Mouse (Mus musculus) hindbrain, postnatal 0 days (tissue): ENCODE measurements at regions not wholly inside any gene's neighbourhood (a gene's known extent, or its start where the extent isn't known, plus 50 kb on each side); places are given as distances from the start of the nearest gene placed in this dataset.
A peak's percentile ranks its signal among the peaks of the same experiment; 100 is the strongest.

Experiments used
- ATAC-seq: fragments of 200-750 bp; cut with Nextera tagmentation; 2 replicates; pipeline ENCODE4 v1.8.0; 2017; ENCODE audit warnings: mild to moderate bottlenecking, moderate TSS enrichment, moderate library complexity
- DNase-seq: peaks from one replicate; pipeline ENCODE4 v3.0.0-alpha.2; 2015; ENCODE audit warnings: low spot score
- H3K27ac ChIP-seq: fragments of 300-500 bp; sonication (generic); 2 replicates; pipeline ENCODE4 v1.5.1; 2014; ENCODE audit warnings: mild to moderate bottlenecking
- H3K27me3 ChIP-seq: fragments of 300-500 bp; sonication (generic); 2 replicates; pipeline ENCODE4 v1.6.1; 2014; ENCODE audit warnings: low read length, mixed read lengths; ENCODE audit not compliant: insufficient read depth
- H3K36me3 ChIP-seq: fragments of 300-500 bp; sonication (generic); 2 replicates; pipeline ENCODE4 v1.6.1; 2014; ENCODE audit warnings: low read length, mixed read lengths; ENCODE audit not compliant: insufficient read depth
- H3K4me1 ChIP-seq: fragments of 300-500 bp; sonication (generic); 2 replicates; pipeline ENCODE4 v1.6.1; 2014; ENCODE audit warnings: antibody characterized with exemption, low read length, mixed read lengths; ENCODE audit not compliant: insufficient read depth
- H3K4me2 ChIP-seq: fragments of 300-500 bp; sonication (generic); 2 replicates; pipeline ENCODE4 v1.6.1; 2014; ENCODE audit warnings: low read depth, mild to moderate bottlenecking, low read length, moderate library complexity, mixed read lengths
- H3K4me3 ChIP-seq: fragments of 300-500 bp; sonication (generic); 2 replicates; pipeline ENCODE4 v1.5.1; 2014; ENCODE audit warnings: low read length
- H3K9ac ChIP-seq: fragments of 300-500 bp; sonication (generic); replicated peaks from 2 replicates; pipeline ENCODE4 v1.6.1; 2014; ENCODE audit warnings: mild to moderate bottlenecking, low read length, moderate library complexity, mixed read lengths
- H3K9me3 ChIP-seq: fragments of 300-500 bp; sonication (generic); 2 replicates; pipeline ENCODE4 v1.6.1; 2016; ENCODE audit warnings: low read length, mixed read lengths
- CTCF ChIP-seq: IDR thresholded peaks from 2 replicates; pipeline ENCODE4 v1.5.1; 2016; ENCODE audit warnings: antibody characterized with exemption, control low read depth, low read depth
- WGBS: fragments of 180-500 bp; shearing (Covaris S2); extraction: QIAGEN DNeasy Blood & Tissue Kit; methylation state at CpG from one replicate; pipeline ENCODE4 v1.1.7; 2014; 5-methylcytosine and 5-hydroxymethylcytosine counted together

DNA sequence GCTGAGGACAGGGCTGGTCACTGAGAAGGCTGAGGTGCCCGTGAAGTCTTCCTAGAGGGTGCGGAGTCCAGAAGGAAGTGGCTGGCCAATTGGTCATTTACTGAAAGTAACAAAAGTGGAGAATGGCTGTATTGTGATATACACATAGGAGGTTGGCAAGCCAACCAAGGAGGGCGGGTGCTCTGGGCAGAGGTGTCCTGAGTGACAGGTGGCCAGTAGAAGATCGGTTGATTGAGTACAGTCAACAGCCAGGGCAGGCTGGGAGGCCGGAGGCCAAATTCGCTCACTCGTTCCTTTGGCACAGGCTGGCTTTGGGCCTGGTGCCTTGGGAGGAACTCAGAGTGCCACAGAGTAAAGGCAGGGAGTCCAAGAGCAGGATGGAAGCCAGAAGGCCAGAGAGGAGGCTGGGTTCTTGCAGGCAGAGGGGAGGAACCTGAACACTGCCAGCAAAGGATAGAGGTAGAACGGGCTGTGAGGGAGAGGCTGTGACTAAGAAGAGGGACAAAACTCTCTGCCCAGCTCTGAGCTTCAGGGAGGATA lies 68.3 kb downstream of the Gm11733 start:
- Histone ChIP-seq H3K9me3 (no peaks in the 10 kb centered on the region), H3K4me1 (peaks cover 14% of the 10 kb centered on the region; the same call in 1 of the 2 replicates), H3K27me3 (no peaks in the 10 kb centered on the region), H3K4me3 (no peak overlapping the region), H3K36me3 (no peaks in the 10 kb centered on the region), H3K27ac (peak overlapping the region; percentile 45; the same call in 1 of the 2 replicates), H3K9ac (no peak overlapping the region), H3K4me2 (no peak overlapping the region)
- 58% methylated on average over 8 of the region's 8 CpGs for WGBS
- no peak for TF ChIP-seq CTCF
- peak; percentile 65 for DNase-seq
- peak; percentile 49; the same call in 1 of the 2 replicates for ATAC-seq

DNA sequence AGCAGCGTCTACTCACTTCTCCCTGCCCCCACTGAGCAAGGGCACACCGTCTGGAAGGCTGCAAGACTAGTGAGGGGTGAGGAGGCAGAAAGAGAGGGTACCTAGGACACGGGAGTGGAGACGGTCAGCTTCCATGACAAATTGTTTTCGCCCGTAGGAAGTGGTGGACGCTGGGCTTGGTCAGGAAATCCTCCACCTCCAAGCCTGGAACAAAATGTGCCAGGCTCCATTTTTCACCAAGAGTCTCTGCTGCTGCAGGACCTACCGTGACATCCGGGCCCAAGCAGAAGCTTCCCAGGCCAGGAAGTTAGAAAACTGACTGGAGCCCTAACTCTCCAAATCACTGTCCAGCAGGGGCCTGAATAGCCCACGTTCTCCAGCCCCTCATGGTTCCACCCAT lies 69.9 kb downstream of the Gm11733 start:
- Histone ChIP-seq H3K9me3 (no peaks in the 10 kb centered on the region), H3K27ac (no peak overlapping the region), H3K9ac (no peak overlapping the region), H3K27me3 (no peaks in the 10 kb centered on the region), H3K4me2 (no peak overlapping the region), H3K4me1 (peaks cover 14% of the 10 kb centered on the region; the same call in 1 of the 2 replicates), H3K36me3 (no peaks in the 10 kb centered on the region), H3K4me3 (no peak overlapping the region)
- 63% methylated on average over 10 of the region's 10 CpGs for WGBS
- DNase-seq, result no peak
- no peak for ATAC-seq
- TF ChIP-seq CTCF, result no peak

DNA sequence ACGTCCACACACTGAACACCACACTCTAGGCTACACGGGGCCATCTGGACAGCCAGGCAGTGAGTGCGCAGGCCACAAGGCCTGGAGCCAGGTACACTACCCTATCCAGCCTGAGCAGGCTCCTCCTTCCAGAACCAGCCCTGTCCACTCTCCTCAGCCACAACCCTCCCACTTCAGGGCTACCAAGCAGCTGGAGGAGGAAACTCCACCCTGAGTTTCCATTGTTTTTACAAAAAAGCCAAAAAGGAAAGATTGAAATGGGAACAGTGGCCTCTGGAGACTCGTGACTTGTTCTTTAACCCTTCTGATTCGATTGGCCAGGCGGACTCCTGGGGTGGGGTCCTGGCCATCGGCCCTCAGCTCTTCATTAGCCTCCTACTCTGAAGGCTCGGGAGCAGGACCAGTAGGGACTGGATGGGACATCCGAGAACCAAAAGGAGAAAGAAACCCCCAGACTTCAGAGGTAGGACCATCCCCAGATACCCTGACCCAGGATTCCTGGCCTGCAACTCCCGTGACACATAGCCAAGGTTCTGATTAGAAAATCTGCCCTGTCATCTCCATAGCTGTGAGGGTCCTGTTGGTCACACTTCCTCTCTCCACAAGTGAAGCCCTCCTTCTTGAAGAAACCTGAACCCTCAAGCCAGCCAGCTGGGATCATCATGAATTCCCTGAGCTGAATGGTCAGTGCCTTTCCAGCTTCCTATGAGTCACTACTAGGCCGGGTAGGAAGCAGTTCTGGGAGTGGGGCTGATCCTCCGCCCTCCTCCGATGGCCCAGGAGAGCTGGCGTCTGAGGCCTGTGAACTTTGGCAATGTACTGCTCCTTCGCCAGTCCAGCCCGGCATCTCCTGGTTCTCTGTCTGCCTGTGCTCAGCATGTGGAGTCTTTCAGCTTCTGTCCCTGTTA lies 73.6 kb downstream of the Gm11733 start:
- Histone ChIP-seq H3K4me3 (no peak overlapping the region), H3K4me1 (0 out of 2 replicates have a peak, but pooled peaks cover 3% of the 10 kb centered on the region), H3K27me3 (no peaks in the 10 kb centered on the region), H3K9ac (no peak overlapping the region), H3K4me2 (no peak overlapping the region), H3K9me3 (no peaks in the 10 kb centered on the region; the same call in 1 of the 2 replicates), H3K27ac (no peak overlapping the region), H3K36me3 (no peaks in the 10 kb centered on the region)
- DNase-seq (no peak), ATAC-seq (no peak)
- TF ChIP-seq CTCF, result no peak
- WGBS, result 79% methylated on average over 16 of the region's 16 CpGs

GRCm38 (mm10) chr11:117559839-117560238 lies 75.7 kb downstream of the Gm11733 start:
- Histone ChIP-seq H3K9ac (no peak overlapping the region), H3K9me3 (no peaks in the 10 kb centered on the region; the same call in 1 of the 2 replicates), H3K36me3 (no peaks in the 10 kb centered on the region), H3K4me3 (no peak overlapping the region), H3K27ac (no peak overlapping the region), H3K4me1 (no peaks in the 10 kb centered on the region), H3K4me2 (no peak overlapping the region), H3K27me3 (no peaks in the 10 kb centered on the region)
- ATAC-seq, result no peak
- no peak for TF ChIP-seq CTCF
- DNase-seq, result no peak

DNA sequence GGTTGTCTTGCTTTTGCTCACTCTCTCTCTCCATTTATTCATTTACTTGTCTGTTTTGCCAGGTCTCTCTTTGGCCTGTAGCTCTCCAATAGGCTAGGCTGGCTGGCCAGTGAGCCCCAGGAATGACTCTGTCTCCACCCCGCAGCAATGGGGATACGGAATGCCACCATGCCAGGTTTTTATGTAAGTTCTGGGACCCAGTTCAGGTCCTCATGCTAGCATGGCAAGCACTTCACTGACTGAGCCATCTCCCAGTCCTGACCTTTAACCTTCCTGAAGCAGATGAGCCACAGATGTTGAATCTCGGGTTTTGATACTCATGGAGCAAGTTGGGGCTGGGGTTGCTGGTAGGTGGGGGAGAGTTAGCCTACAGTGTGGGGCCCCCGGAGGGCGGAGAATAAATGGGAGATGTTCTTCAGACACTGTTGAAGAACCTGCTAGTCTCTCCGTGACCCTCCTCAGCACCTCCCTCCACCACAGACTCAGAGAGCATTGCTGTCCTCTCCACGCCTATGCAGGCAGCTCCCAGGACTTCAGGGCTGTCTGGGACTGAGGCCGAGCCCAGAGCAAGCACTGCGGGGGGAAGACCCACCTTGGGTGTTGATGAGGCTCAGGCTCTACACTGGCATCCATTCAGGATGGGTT lies 83.9 kb downstream of the Gm11733 start:
- Histone ChIP-seq H3K4me1 (0 out of 2 replicates have a peak, but pooled peaks cover 3% of the 10 kb centered on the region), H3K27me3 (no peaks in the 10 kb centered on the region), H3K36me3 (no peaks in the 10 kb centered on the region), H3K9me3 (no peaks in the 10 kb centered on the region), H3K27ac (no peak overlapping the region), H3K4me3 (no peak overlapping the region), H3K4me2 (no peak overlapping the region), H3K9ac (no peak overlapping the region)
- 87% methylated on average over 9 of the region's 9 CpGs for WGBS
- no peak for TF ChIP-seq CTCF
- DNase-seq (no peak), ATAC-seq (no peak)

- 38% methylated on average over 9 of the region's 9 CpGs for WGBS
- no peak for ATAC-seq
- H3K9ac ChIP-seq, result no peak overlapping the region
- H3K4me2 ChIP-seq, result no peak overlapping the region
- no peak overlapping the region for H3K4me3 ChIP-seq
- no peak for DNase-seq
- no peak for TF ChIP-seq CTCF
- no peaks in the 10 kb centered on the region for H3K27me3 ChIP-seq
- H3K9me3 ChIP-seq, result no peaks in the 10 kb centered on the region
- 0 out of 2 replicates have a peak, but pooled peaks cover 3% of the 10 kb centered on the region for H3K4me1 ChIP-seq
- H3K36me3 ChIP-seq, result no peaks in the 10 kb centered on the region
- no peak overlapping the region for H3K27ac ChIP-seq
These were observed 84.4 kb downstream of the Gm11733 start for GRCm38 (mm10) chr11:117568606-117568991.
